ENCODE assay signal across 16 mouse cellular contexts in genomic region chr7:132423570-132423969, GRCm38 (mm10).
DNase-seq lines count a peak whose midpoint lies in the region; ATAC-seq and TF ChIP-seq lines count a peak whose summit lies in the region.
"Had no signal": no experiment of that assay in that cellular context is flagged by ENCODE, and none has a peak within 500 bp of the region (broad histone marks: within the 10 kb centered on the region; RNA-seq: fewer than 3 reads in every experiment).

No protein-coding gene starts in this region.

- ATAC-seq in hindbrain, postnatal 0 days, result no peak
- ATAC-seq: forebrain, embryonic 16.5 days; midbrain, embryonic 16.5 days had no signal

- H3K4me3 ChIP-seq in hindbrain, embryonic 10.5 days, result no peak overlapping the region
- H3K4me3 ChIP-seq in hindbrain, postnatal 0 days (ENCODE audit: low read length), result no peak overlapping the region
- H3K4me3 ChIP-seq: embryonic facial prominence, embryonic 15.5 days; hindbrain, embryonic 15.5 days; layer of hippocampus, adult 2 months had no signal

- 88% methylated on average over 5 of the region's 5 CpGs for WGBS in hindbrain, embryonic 10.5 days
- 88% methylated on average over 5 of the region's 5 CpGs for WGBS in hindbrain, postnatal 0 days

- peaks cover 18% of the 10 kb centered on the region for H3K4me1 ChIP-seq in hindbrain, embryonic 10.5 days (replicated peaks)
- H3K4me1 ChIP-seq in hindbrain, postnatal 0 days (ENCODE audit: insufficient read depth, low read length), result no peaks in the 10 kb centered on the region
- H3K4me1 ChIP-seq: embryonic facial prominence, embryonic 15.5 days had no signal

- TF ChIP-seq CTCF in hindbrain, postnatal 0 days (IDR thresholded peaks at IDR 0.05; ENCODE audit: low read depth), result no peak

- no peak for DNase-seq in hindbrain, embryonic 10.5 days (ENCODE audit: low spot score)
- no peak for DNase-seq in hindbrain, postnatal 0 days (ENCODE audit: low spot score)
- DNase-seq in adrenal gland, adult 8-10 months, result peak; percentile 29
- DNase-seq in fibroblast of lung, adult 2 months (ENCODE audit: low read depth), result peak; percentile 31
- peak; percentile 60 for DNase-seq in kidney, postnatal 14 days
- DNase-seq in urinary bladder, postnatal 4 days (ENCODE audit: low spot score in 2 of 2), result no peak
- no peak for DNase-seq in neural tube, embryonic 10.5 days (ENCODE audit: extremely low spot score, low spot score)
- no peak for DNase-seq in gastrocnemius, adult 8-10 months (ENCODE audit: low spot score in 2 of 2)
- DNase-seq: cerebellum, adult 9-11 months; lung, embryonic 14.5 days; right cerebral cortex, postnatal 4 days had no signal

- H3K9ac ChIP-seq in hindbrain, postnatal 0 days (replicated peaks; ENCODE audit: low read length), result no peak overlapping the region
- H3K9ac ChIP-seq: embryonic facial prominence, embryonic 15.5 days; hindbrain, embryonic 15.5 days; lung, embryonic 14.5 days had no signal

- no peaks in the 10 kb centered on the region for H3K36me3 ChIP-seq in hindbrain, embryonic 10.5 days
- no peaks in the 10 kb centered on the region for H3K36me3 ChIP-seq in hindbrain, postnatal 0 days (ENCODE audit: insufficient read depth, low read length)
- H3K36me3 ChIP-seq: embryonic facial prominence, embryonic 15.5 days; hindbrain, embryonic 15.5 days had no signal

- H3K27me3 ChIP-seq in hindbrain, embryonic 10.5 days (ENCODE audit: insufficient read depth, poor library complexity, severe bottlenecking), result no peaks in the 10 kb centered on the region
- no peaks in the 10 kb centered on the region for H3K27me3 ChIP-seq in hindbrain, postnatal 0 days (ENCODE audit: insufficient read depth, low read length)
- H3K27me3 ChIP-seq: embryonic facial prominence, embryonic 15.5 days; hindbrain, embryonic 15.5 days had no signal

- H3K4me2 ChIP-seq in hindbrain, postnatal 0 days (ENCODE audit: low read depth, low read length), result no peak overlapping the region
- H3K4me2 ChIP-seq: embryonic facial prominence, embryonic 15.5 days; hindbrain, embryonic 15.5 days; lung, embryonic 14.5 days had no signal

- 0 out of 2 replicates have a peak, but pooled peaks cover 2% of the 10 kb centered on the region for H3K9me3 ChIP-seq in hindbrain, embryonic 10.5 days
- no peaks in the 10 kb centered on the region for H3K9me3 ChIP-seq in hindbrain, postnatal 0 days (ENCODE audit: low read length)
- H3K9me3 ChIP-seq: embryonic facial prominence, embryonic 15.5 days; hindbrain, embryonic 15.5 days had no signal

- H3K27ac ChIP-seq in hindbrain, embryonic 10.5 days, result peak overlapping the region; percentile 26; the same call in 1 of the 2 replicates
- H3K27ac ChIP-seq in hindbrain, postnatal 0 days, result no peak overlapping the region
- H3K27ac ChIP-seq: embryonic facial prominence, embryonic 15.5 days; hindbrain, embryonic 15.5 days; layer of hippocampus, adult 2 months had no signal

Comparison
In these comparisons a context has a peak if more than half of its experiments do, and no peak if none do; other contexts are left out.
1. DNase-seq: peak in adrenal gland, adult 8-10 months (single experiment), fibroblast of lung, adult 2 months (single experiment) and kidney, postnatal 14 days (single experiment); none in hindbrain, embryonic 10.5 days (single experiment), hindbrain, postnatal 0 days (single experiment), urinary bladder, postnatal 4 days (0 of 2), neural tube, embryonic 10.5 days (single experiment) and gastrocnemius, adult 8-10 months (0 of 2).